Mouse (Mus musculus) ES-CJ7 (cell line): ENCODE measurements around the gene Hcrtr1.

Experiments
- DNase-seq: peaks from one replicate; pipeline ENCODE4 v3.0.0; 2011; ENCODE audit warnings: low read depth, low spot score

Hcrtr1 gene

DNA sequence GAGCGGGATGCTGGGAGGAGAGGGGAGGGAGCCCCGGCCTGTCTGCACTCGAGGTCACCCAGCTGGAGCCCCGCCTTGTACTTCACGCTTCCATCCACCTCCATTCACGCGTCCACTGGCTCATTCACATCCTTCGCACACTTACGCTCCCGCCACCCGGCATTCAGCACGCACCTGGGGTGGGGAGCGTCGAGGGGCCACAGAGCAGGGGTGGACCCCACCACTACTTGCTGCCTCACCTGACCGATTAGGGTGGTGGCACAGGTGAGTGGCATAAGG lies at the start of gene Hcrtr1:
TSS of gene Hcrtr1 (minus strand) at position 146 of the 279 bp plus-strand sequence.
- DNase-seq, result peak; percentile 43

DNA sequence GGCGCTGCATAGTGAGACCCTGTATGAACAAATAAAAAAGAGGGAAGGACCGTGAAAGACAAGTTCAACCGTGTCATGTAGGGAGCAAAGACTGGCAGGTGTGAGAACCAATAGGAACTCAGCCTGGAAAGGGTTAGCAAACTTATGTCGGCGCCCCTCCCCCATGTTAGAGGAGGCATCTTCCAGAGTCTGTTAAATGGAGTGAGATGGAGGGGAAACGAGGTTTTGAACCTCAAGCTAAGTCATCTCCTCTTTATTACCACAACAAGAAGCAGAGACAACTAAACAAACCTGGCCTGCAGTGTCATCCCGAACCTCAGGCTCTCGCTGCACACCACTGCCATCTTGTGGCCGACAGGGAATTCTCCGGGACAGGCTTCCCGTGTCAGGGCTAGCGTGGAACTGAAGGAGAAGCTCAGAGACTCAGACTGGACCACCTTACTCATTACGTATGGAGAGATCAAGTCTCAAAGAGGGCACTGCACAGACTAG lies 49.7 kb upstream of the Hcrtr1 start:
- DNase-seq, result peak; percentile 86

DNA sequence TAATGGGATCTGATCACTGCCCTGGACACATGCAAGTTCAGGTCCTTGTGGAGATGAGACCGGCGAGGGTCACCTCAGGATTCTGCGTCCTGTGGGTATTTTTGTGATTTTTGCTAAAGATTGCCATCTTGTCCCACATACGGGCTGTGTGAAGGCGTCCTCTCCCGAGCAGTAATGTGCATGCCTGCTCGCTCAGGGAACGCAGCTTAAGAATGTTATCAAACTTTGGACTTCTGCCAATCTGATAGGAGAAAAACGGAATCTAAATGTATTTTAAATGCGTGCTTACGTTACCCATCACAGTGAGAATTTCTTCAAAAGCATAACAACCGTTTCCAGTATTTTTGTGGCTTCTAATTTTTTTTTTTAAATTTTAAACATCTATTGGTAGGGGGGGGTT lies 47.7 kb upstream of the Hcrtr1 start:
- no peak for DNase-seq

DNA sequence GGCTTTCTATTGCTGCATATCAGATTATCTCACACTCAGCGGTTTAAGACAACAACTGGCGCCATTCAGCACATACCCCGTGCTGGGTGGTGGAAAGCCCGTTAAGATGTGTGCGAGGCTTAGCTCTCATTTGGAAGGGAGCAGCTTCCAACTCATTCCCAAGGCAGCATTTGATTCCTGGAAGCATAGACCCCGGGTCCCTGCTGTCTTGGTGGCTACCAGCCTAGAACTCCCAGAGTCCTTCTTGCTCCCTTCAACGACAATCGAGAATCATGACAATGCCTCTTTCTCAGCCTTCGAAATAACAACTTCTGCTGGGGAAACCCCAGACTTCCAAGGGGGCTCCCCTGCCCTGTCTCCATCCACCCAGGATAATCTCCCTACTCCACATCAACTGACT lies 47.3 kb upstream of the Hcrtr1 start:
- DNase-seq, result no peak

DNA sequence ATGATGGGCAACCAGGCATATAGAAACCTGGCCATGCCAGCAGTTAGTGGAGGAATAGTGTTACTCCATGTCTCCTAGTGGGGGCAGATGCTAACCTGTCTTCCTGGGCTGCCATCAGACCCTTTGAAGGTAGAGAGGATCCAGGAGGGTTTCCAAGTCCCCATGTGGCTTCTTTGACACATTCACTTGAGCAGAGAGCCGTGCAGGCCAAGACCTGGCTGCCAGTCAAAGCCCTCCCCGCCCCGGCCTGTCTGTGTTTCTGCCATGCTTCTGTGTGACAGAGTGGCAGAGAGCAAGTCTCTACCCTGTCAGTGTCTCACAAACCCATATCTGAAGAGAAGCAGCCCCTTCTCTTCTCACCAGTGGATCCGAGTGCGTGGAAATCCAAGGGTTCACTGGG lies 44.7 kb upstream of the Hcrtr1 start:
- DNase-seq, result no peak

DNA sequence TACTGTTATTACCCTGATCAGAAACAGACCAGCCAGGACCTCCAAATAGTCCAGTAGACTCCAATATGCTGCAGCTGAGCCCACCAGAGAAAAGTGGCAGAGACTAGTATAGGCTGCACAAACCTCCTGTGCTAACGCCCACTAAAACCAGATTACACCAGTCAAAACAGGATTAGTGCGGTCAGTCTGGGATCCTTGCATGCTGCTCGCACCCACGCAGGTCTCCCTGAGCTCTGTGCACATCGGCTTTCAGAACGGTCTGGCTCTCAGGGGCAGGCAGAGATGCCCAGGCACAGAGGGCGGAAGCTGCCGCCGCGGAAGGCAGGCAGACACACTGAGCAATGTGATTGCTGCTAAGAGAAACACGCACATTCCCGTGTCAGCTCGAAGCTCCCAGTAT lies 43.9 kb upstream of the Hcrtr1 start:
- peak; percentile 72 for DNase-seq

DNA sequence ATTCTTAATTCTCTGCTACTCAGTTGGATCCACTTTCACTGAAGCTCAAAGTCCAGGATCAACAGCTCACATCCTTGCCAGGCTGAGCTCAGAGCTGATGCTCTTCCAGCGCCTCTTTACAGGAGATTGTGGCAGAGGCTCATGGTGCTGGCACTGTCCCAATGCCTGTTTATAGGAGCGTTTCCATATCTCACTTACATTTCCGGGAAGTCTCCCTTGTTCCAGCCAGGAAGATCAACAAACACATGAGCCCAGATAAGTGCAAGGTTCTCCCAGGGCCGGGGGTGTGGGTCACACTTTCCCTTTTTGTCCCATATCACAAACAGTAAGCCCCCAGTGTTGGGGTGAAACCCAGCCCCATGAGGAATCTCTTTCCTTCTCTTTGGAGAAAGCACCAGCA lies 42.7 kb upstream of the Hcrtr1 start:
- no peak for DNase-seq

DNA sequence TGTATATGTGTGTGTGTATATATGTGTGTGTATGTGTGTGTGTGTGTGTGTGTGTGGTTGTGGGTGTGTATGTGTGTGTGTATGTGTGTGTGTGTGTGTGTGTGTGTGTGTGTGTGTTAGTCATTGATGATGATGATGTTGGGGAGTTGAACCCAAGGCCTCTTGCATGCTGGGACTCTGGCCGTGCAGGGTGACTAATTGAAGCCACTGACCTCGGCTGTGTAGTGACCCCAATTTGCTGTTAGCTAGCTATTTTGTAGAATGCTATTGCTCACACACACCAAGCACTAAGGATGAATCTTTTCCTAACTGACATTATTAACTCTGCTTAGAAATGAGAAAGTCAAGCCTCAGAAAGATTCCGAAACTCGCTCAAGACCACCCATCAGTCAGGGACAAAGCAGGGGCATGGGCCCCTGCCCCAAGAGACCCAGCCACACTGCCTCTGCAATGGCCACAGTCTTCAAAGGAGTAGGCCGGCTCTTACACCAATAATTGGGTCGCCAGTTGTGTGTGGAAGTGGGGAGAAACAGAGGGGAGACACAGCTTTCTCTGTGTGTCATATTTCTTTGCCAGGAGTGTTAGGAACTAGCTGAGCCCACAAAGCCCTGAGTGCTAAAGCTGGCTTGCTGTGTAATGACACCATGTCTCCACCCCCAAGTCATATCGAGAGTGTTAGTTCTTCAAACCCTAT lies 41.9 kb upstream of the Hcrtr1 start:
- no peak for DNase-seq

DNA sequence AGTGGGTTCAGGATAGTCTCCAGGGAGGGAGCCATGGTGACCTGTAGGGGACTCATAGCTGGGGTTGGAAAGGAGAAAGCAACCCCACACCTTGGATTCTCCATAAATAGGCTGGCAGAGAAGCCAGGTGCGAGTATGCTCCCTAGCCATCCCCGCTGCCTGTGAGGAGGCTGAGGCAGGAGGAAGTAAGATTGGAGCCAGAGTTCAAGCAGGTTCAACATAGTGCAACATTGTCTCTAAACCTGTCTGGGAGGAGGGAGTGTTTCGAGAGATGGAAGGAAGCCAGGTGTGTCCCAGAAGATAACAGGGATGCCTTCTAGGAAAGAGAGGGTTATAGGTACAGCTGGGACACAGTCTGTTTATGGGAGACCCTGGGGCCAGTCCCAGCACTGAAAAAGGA lies 40.7 kb upstream of the Hcrtr1 start:
- DNase-seq, result no peak

DNA sequence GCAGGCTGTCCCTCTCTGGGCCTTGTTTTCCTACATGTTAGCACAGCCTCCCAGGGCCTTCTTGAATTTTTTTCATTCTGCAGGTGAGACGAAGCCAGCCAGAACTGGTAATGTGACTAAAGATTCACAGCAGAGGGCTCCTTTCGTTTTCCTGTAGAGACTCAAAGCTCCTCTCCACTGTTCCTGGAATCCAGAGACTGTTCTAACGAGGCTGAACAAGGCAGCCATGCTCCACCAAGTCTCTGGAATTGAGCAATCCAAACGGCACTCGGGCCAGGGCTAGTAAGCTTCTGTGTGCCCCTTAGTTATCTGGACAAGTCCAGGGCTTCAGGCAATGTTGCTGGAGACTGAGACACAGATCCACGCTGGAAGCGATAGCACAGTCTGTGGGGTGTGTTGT lies 38.4 kb upstream of the Hcrtr1 start:
- no peak for DNase-seq

DNA sequence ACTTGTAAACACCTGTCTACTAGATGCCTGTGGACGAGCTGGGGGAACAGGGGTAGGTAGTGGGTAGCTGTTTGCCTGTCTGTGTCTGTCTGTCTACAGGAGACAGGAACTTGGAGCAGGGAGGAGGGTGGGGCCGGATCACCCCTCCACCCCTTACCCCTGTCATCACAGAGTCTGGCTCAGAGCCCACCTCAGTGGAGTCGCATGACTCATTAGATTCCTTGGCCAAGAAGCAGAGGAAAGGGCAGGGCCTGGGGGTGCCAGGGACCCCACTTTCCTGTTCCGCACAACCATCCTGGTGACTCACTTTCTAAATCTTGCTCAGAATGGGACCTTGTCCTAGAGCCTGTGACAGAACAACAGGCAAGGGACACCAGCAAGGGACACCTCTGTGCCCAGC lies 37.9 kb upstream of the Hcrtr1 start:
- DNase-seq, result no peak

DNA sequence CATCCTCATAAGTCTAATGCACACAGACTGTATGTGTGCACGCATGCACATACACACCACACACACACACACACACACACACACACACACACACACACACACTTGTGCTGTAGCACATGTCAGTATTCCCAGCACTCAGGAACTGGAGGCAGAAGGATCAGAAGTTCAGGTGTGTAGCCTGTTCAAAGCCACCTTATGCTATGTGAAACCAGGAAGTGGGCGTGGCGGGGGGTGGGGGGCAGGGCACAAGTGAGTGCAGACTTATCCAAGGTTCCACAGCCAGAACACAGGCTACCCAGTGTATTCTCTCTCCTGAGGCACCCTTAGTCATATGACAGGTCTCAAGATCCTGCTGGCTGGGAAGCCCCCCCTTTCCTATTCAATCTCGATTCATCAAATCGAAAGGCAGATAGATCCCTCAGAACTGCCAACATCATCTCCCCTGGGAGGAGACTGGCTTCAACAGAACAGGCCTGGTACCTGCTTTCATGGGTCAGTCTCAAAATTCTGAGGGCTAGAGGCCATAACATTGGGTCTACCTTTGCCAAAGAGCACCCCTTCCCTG lies 37.1 kb upstream of the Hcrtr1 start:
- DNase-seq, result no peak

DNA sequence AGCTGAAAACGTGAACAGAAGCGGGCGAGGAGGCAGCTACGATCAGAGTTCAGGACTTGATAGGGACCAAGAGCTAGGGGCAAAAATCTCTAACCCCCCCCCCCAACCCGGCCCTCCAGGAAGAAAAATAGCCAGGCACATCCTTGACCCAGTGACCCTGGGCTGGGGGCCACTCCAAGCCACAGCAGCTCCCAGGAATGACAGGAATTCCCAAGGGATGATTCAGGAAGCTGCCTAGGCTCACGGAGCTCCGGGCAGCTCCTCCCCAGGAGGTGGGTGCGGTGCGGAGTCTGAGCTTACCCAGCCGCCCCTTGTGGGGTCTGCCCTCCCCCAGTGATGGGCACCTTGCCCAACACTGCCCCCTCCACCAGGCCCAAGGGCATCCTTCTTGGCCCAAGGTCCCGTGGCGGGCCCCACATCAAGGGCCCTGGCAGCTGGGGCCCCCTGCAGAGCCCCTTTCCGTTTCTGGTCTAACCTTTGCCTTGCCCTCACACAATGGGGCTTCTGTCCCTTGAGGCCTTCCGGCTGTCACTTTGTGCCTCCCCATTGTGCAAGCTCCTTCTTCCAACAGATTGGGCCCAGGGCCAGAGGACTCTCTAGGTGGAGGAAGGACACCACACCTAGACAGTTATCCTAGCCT lies 36.0 kb upstream of the Hcrtr1 start, which contains the start of gene Tinagl1:
TSS of gene Tinagl1 (minus strand) at position 51 of the 640 bp plus-strand sequence.
- DNase-seq, result peak; percentile 54

DNA sequence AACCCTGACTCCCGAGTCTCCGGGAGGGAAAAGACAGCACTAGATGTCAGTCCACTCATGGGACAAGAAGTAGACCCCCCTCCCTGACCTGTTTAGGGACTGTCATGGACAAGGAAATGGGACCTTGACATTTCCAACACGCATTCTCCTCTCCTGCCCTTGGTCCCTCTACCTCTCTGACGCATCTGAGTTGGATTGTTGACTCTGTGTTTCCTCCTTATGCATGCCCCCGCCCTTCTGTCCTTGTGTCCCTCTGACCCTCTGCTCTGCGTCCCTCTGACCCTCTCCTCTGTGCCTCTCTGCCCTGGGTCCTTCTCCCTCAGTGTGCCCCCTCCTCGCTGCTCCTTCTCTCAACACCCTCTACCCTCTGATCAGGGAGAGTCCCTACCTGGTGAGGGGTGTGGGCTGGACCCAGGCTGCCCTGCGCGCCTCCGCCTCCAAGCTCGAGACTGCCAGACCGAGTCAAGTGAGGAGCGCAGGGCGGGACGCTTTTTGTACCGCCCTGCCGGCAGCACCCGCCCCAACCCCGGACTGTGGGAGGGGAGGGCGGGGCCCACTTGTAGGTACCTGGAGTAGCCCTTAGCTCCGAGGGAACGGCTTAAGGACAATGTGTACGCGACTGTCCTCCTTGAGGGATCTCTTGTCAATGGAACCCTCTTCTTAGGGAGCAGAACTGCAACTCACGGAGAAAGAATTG lies 35.3 kb upstream of the Hcrtr1 start:
- DNase-seq, result peak; percentile 64

DNA sequence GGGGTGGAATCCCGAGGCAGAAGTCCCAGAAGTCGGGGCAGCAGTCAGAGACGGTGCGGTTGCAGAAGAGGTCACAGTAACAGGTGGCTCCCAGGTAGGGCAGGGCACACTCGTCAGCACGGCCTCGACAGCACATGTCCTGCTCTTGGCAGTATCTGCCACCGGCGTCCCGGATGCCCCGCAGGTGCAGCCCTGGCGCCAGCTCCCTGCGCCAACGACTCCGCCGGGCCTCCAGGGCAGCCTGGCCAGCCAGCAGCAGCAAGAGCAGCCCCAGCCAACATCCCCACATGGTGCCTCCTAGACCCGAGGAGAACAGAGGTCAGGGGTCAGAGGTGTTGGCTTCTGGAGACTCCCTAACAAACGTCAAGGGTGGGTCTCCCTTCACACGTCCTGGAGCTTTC lies 34.8 kb upstream of the Hcrtr1 start:
- DNase-seq, result no peak

DNA sequence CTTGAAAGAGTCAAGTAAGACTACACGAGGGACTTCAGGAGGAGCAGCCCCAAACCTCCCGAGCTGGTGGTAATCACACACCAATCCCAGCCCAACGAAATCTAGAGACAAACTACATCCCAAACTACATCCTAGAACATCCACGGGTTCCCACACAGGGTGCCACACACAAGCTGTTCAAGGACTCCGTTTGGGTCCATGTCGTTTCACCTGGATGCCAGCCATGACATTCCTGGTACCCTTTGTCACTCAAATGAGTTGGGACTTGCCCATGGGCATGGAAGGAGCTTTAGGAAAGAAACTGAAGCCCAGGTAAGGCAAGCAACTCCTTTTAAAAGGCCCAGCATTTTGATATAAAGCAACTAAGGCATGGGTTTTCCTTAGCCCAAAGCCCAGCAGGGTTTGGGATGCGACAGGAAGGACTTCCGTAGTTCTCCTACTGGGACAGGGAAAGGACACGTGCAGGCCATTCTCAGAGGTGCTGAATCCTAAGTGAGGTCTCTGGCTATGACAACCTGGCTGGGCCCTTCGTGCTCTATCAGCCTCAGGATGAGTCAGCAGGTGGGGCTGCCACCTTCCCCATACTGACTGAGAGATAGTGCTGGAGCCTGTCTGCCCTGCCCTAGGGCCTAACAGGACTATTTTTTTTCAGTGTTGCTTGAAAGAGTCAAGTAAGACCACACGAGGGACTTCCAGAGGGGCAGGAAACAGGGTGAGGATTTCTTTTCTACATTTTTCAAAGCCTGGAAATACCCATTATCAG lies 34.1 kb upstream of the Hcrtr1 start:
- DNase-seq, result no peak

DNA sequence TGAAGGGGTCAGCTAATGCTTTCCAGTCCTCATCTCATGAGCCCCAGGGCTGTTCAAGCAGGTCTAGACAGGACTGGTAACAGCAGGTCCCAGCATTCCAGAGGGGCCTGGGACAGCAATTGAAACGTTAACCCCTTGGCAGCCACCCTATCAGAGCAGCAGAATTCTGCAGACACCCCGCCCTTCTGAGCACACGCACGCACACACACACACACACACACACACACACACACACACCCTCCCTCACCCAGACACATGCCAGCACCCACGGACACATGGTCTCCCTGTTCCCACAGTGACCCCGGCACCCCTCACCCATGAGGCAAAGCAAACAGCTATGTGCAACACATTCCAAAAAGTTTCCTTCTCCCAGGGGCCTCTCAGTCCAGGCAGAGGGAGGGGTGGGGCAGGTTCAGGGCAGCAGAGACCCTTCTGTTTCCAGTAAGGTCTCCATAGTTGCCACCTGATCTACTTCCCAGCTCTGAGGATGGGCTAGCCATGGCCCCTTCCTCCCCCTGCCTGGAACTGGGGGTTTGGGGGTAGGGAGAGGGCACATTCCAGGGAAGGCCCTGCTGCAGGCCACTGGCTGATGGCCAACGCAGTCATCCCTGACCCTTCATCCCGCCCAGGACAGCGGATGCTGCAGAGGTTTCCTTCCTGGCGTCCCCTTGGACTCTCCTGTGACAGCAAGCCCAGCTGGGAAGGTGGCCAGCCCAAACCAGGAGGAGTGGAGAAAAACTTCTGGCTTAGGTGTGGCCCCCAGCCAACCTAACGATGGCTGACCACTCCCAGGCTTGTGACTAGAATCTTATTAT lies 33.0 kb upstream of the Hcrtr1 start:
- no peak for DNase-seq

DNA sequence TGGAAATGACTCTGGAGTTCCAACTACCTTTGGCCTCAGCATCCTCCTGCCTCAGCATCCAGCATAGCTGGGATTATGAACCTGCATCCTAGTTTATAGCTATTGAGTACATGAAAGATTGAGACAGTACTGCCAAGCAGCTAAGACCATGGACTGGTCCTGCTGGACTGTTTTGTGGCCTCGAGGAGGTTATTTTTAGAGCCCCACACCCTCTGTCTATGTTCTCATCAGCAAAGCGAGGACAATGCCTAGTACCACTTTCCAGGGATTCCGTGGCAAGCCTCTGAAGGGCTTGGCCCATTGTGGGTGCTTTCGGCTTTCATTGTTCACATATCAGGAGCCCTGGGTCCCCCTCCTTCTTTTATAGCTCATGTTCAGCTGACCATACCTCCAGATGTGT lies 31.2 kb upstream of the Hcrtr1 start:
- no peak for DNase-seq

DNA sequence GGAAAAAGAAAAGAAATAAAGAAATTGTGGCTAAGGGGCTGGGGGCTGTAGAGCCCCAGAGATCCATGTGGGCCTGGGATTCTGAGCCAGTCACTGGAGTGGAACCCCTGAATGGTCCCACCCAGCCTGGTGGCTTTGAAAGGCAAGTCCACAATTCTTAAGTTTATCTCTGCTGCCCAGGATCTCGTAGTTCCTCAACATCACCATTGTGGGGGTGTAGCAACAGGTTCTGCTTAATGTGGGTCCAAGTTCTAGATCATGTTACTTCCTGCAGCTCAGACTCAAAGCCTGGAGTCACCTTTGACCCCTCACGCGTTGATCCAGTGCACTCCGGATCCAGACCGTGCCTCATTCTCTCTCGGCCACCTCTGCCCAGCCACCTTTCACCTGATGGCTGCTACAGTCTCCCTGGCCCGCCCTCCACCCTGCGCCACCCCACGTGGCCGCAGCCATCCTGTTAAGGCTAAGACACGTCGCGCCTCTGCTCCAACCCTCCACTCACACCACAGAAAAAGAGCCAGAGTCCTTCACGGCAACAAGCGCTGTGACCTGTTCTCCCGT lies 30.3 kb upstream of the Hcrtr1 start:
- no peak for DNase-seq

DNA sequence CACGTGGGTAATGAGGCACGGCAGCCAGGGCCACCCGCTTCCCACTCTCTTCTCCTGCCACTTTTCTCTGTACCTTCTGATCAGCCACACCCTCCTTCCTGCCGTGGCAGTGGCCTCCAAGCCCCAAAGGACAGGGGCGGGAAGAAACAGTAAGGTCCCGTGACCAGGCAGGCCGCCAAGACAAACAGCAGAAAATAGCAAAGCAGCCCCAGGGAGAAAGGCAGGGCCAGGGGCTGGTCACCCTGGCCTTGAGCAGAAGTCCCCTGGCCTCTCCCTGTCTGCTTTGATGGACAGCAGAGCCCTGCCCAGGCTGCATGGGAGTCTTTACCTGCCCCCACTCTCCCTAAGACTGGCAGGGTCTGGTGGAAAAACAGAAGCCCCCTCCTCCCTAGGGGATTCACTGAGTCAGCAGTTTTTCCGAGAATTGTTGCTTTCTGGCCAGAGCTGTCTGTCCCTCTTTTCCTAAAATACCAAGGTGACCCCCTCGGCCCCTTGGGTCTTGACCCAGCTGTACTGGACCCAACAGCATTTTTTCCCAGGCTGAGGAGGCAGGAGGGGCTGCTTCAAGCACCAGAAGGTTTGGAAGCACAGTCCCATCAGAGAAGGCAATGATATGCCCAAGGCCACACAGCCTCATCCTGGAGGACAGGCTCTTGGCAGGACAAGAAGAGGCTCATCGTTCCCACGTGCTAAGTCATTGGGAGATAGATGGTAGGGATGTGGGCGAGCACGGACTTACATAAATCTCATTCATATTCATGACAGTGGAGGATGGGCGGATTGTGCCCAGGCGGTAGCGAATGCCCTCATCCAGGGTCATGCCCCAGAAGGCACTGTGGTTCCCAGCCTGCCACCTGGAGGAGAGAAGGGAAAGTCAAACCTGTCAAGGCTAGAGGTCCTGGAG lies 29.4 kb upstream of the Hcrtr1 start:
- no peak for DNase-seq
